Mouse (Mus musculus): ENCODE measurements at regions not wholly inside any gene's neighbourhood (a gene's known extent, or its start where the extent isn't known, plus 50 kb on each side); places are given as distances from the start of the nearest gene placed in this dataset.

- no peak for DNase-seq (ENCODE audit: low spot score)
Measured at GRCm38 (mm10) chr12:28181265-28181664, 370.9 kb downstream of the Dcdc2c start.

DNA sequence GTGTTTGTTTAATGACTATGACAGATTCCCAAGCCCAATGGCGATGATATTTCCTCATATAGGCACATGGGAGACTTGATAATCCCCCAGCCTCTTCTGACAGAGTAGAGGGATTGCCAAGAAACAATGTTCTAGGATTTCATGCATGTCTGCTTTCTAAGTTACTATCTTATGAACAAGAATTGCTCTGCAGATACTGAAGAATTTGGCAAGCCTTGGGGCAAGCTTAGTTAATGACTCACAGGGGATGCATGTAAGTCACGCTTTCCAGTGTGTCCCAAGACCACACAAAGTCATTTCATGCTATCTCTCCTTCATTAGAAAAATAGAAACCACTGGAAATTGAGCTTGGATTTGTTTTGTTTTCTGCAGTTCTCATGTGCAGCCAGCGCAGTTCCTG, 376.2 kb downstream of the Dcdc2c start:
- DNase-seq (ENCODE audit: low spot score): no peak

- no peak for DNase-seq (ENCODE audit: low spot score)
Measured at GRCm38 (mm10) chr12:28174078-28174477, 378.1 kb downstream of the Dcdc2c start.

DNA sequence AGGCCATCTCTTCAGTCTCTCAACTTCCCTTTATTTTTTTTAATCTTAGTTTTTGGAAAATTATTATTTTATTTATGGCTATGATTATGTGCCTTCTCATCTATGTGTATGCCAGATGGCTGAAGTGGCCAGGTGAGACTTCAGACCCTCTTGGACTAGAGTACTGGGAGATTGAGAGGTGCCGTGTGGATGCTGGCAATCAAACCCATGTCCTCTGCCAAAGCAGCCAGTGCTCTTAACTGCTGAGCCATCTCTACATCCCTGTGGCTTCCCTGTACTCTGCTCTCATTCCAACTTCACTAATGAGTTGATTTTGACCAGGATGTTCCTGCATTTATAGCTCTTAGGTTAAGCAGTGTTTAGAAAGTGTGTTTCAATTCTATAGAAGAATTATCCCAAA, 393.4 kb downstream of the Dcdc2c start:
- no peak for DNase-seq (ENCODE audit: low spot score)

- no peak for DNase-seq (ENCODE audit: low spot score)
Measured at GRCm38 (mm10) chr12:28150759-28151158, 401.4 kb downstream of the Dcdc2c start.

GRCm38 (mm10) chr12:28135810-28136592, 416.2 kb downstream of the Dcdc2c start:
- DNase-seq (ENCODE audit: low spot score): no peak

DNA sequence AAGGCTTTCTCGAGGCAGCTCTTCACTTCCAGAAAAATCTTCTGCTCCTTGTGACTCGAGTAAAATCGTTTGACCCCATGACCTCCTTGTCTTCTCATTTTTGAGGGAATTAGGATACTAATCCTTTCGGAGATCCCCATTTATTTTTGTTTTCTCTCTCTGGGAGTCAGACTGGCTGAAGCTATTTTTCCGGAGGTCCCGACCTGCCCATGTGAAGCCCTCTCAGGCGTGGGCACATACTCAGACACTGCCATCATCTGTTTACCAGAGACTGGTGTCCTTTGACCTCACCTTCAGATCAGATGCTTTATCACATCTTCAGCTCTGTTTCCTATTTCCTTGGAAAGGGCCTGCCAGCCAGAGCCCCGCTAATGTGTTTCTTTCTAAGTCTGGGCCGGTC, 429.4 kb downstream of the Dcdc2c start:
- DNase-seq (ENCODE audit: low spot score): no peak

DNA sequence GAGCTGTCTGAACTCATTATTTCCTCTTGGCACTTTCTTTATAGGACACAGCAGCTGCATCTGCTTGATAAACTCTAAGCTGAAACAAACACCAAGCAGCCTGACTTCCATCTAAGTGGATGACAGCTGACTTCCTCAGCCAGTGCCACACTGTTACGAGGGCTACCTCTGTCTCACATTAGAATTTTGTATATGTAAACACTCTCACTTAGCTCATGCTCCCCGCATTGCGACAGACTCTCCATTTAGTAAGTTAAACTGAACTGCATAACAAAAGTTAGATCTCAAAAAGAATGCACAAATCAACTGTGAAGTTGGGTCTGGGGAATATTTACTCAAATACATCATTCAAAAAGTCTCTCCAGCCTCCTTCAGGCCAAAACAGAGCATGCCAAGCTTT, 432.1 kb downstream of the Dcdc2c start:
- no peak for DNase-seq (ENCODE audit: low spot score)

DNA sequence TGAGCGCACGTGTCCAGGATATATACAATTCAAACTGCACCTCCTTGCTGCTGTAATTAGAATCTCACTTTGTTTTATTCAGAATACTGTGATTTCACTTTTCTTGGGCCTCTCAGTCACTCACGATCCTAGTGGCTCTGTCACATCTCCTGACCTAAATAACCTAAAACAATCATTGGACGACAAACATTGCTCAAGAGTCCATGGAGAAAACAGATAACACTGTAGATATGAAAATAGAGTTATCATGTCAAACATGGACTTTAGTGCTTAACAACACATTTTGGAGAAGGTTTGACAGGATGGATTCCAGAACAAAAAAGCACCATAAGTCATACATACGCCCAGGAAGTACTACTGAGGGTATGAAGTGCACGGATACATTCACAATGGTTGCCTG, 461.5 kb downstream of the Dcdc2c start:
- no peak for DNase-seq (ENCODE audit: low spot score)

GRCm38 (mm10) chr12:28085460-28085859, 466.7 kb downstream of the Dcdc2c start:
- DNase-seq (ENCODE audit: low spot score): no peak

- no peak for DNase-seq (ENCODE audit: low spot score)
Measured at GRCm38 (mm10) chr12:28076606-28077005, 475.6 kb downstream of the Dcdc2c start.

GRCm38 (mm10) chr12:28068584-28068983, 483.6 kb downstream of the Dcdc2c start:
- no peak for DNase-seq (ENCODE audit: low spot score)

- no peak for DNase-seq (ENCODE audit: low spot score)
Measured at GRCm38 (mm10) chr12:28060281-28060680, 491.9 kb downstream of the Dcdc2c start.

DNA sequence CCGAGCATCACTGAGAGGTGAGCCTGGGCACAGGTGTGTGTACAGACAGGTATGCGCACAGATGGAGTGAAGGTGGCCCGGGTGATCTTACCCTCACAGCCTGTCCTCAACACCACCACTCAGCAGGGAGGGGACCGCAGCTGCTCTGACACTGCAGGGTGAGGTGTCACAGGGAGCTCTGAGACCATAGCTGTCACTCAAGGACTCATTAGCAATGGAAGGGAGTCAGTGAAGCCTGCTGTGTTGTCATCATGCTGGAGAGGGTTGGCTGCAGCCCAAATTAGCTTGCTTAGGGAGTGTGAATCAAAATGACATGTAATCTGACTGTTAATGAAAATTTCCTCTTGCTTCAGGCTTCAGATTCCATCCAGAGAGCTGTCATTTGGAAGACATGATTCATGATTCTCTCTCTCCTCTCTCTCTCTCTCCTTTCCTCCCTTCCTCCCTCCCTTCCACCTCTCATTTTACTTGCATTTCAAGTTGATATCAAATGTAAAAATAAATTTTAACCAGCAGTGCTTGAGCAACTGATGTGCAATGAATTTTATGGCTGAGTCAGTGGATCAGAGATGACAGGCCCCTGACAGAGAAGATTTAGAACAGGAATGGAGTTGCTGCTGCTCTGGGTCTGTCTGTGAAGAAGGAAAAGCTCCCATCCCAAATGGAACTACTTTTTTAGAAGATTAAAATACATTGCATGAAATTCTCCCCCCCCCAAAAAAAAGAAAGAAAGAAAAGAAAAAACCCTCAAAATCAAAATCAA, 496.5 kb downstream of the Dcdc2c start:
- DNase-seq (ENCODE audit: low spot score): no peak

- DNase-seq (ENCODE audit: low spot score): no peak
Measured at GRCm38 (mm10) chr12:28054444-28054843, 497.8 kb downstream of the Dcdc2c start.

DNA sequence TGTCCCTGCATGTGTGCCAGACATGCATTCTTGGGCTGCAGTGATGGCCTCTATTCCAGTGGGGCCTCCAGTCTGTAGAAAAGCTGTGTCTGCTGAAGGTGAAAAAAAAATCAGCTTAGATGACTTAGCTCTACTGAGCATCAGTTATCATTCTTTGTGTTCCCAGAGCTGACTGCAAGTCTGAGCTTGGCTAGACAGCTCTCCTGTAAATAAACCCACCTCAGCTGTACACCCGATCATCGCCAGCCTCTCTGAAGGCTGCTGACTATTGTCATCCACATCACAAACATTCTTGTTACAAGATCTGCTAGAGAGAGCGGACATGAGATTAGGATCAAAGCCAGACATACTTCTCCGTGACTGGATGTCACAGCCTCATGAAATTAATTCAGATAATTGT, 504.2 kb downstream of the Dcdc2c start:
- DNase-seq (ENCODE audit: low spot score): no peak

- DNase-seq (ENCODE audit: low spot score): peak; percentile 3
Measured at GRCm38 (mm10) chr12:28038161-28038911, 513.9 kb downstream of the Dcdc2c start.

GRCm38 (mm10) chr12:27999170-27999569, 553.0 kb downstream of the Dcdc2c start:
- no peak for DNase-seq (ENCODE audit: low spot score)

- DNase-seq (ENCODE audit: low spot score): no peak
Measured at GRCm38 (mm10) chr12:27992152-27992551, 560.0 kb downstream of the Dcdc2c start.

DNA sequence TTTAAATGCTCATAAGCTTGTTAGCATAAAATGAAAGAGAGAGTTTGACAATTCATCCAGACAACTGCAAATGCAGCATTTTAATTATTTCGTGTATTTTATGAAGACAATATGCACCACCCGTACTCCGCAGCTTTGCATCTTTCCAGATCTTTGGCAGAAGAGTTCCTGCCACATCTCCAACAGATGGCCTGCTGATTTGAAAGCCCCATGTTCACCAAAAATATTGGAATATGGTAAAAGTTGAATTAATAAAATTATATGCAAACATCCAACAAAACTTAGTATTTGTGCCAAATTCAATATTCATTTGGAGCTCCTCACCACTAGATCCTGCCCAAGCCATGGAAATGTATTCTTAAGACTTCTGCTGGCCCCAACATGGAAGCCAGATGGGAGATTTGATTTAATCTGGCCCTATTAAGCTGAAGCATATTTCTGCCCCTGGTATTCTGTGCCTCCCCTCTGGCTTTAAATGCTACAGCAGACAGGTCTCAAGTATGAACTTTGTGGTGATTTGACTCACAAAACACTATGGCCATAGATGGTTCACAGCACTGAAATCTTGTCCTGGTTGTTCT, 567.8 kb downstream of the Dcdc2c start:
- DNase-seq (ENCODE audit: low spot score): no peak

GRCm38 (mm10) chr12:27978257-27978931, 573.8 kb downstream of the Dcdc2c start:
- no peak for DNase-seq (ENCODE audit: low spot score)
